Mouse (Mus musculus): ENCODE data around the gene Vmn1r131.
"Not testable (repeated sequence)": the region's sequence is repeated elsewhere in the genome, so short reads cannot be mapped to it uniquely, and the experiment has no call there.

The Vmn1r131 gene

GRCm38 (mm10) chr7:21545990-21546389, at the start of gene Vmn1r131:
TSS of gene Vmn1r131 (minus strand) at chr7:21546090.
- DNase-seq (ENCODE audit: low spot score) = not testable (repeated sequence)

DNA sequence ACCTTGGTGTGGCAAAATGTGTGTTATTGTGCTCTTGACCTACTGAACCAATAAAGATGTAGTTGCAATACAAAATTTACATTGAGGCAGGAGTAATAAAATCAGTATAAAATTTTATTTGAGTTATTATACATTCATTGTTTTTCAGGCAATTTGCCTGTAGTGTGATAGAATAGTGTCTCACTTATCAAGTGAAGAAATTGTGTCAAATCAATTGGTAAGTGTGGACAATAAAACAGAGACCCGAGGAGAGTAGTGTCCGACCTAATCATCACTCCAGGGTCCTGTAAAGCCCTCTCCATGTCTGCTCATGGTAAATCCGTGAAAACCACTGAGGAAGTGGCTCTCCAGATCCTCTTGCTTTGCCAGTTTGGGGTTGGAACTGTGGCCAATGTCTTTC, 34.4 kb downstream of the Vmn1r131 start, which contains the start of gene Vmn1r130:
Gene Vmn1r130, plus strand, starts transcription at position 301 of the 400 bp plus-strand sequence.
- not testable (repeated sequence) for DNase-seq (ENCODE audit: low spot score)

Data from urinary bladder, postnatal 14 days (tissue).